Mouse (Mus musculus) neural tube, embryonic 14.5 days (tissue): ENCODE data around the gene Rps27a. TPM values are rescaled to one million over a fixed set of nuclear protein-coding genes. Genes with fewer than 3 reads are reported as not detected.
A peak's percentile ranks its signal among the peaks of the same experiment; 100 is the strongest.

Experiments used
- ATAC-seq: fragments of 200-750 bp; cut with Nextera tagmentation; 2 replicates; pipeline ENCODE4 v1.8.0; 2017; ENCODE audit warnings: low read depth, mild to moderate bottlenecking, moderate TSS enrichment, moderate library complexity
- H3K27ac ChIP-seq: fragments of 300-500 bp; sonication (generic); 2 replicates; pipeline ENCODE4 v1.5.1; 2014; ENCODE audit warnings: low read depth, mild to moderate bottlenecking, control low read depth, low read length, moderate library complexity, mixed read lengths
- H3K27me3 ChIP-seq: fragments of 300-500 bp; sonication (generic); 2 replicates; pipeline ENCODE4 v1.6.1; 2014; ENCODE audit warnings: low read length; ENCODE audit not compliant: control insufficient read depth, insufficient read depth
- H3K36me3 ChIP-seq: fragments of 300-500 bp; sonication (generic); 2 replicates; pipeline ENCODE4 v1.6.1; 2014; ENCODE audit warnings: low read length, mixed read lengths; ENCODE audit not compliant: control insufficient read depth, insufficient read depth
- H3K4me1 ChIP-seq: fragments of 300-500 bp; sonication (generic); 2 replicates; pipeline ENCODE4 v1.6.1; 2014; ENCODE audit warnings: low read length; ENCODE audit not compliant: control insufficient read depth, insufficient read depth
- H3K4me2 ChIP-seq: fragments of 300-500 bp; sonication (generic); 2 replicates; pipeline ENCODE4 v1.6.1; 2014; ENCODE audit warnings: mild to moderate bottlenecking, low read depth, low read length, control low read depth
- H3K4me3 ChIP-seq: fragments of 300-500 bp; sonication (generic); 2 replicates; pipeline ENCODE4 v1.5.1; 2014; ENCODE audit warnings: low read depth, low read length, control low read depth, mixed read lengths
- H3K9ac ChIP-seq: fragments of 300-500 bp; sonication (generic); replicated peaks from 2 replicates; pipeline ENCODE4 v1.6.1; 2014; ENCODE audit warnings: low read depth, mild to moderate bottlenecking, control low read depth, low read length, mixed read lengths
- H3K9me3 ChIP-seq: fragments of 300-500 bp; sonication (generic); 2 replicates; pipeline ENCODE4 v1.6.1; 2016; ENCODE audit warnings: low read length; ENCODE audit not compliant: control insufficient read depth
- WGBS: fragments of 180-500 bp; shearing (Covaris S2); extraction: QIAGEN DNeasy Blood & Tissue Kit; methylation state at CpG from one replicate; pipeline ENCODE4 v1.1.7; 2014; 5-methylcytosine and 5-hydroxymethylcytosine counted together
- polyA plus RNA-seq: library from polyadenylated mRNA; unstranded; fragments of >200 nt; fragmentation: Nextera tagmentation; extraction: Ambion mirVana; gene quantifications from 2 replicates; pipeline ENCODE4 v1.2.1, GENCODE M21; 2014

The Rps27a gene
- polyA plus RNA-seq: 605 and 689 TPM in 2 replicates

- peak within 1 kb of the TSS; percentile 80 for H3K9ac ChIP-seq
- peak within 1 kb of the TSS; percentile 79 for H3K27ac ChIP-seq
- H3K27me3 ChIP-seq: no peaks in the 10 kb centered on the region
- peaks cover 19% of the 10 kb centered on the region for H3K36me3 ChIP-seq
- no peaks in the 10 kb centered on the region for H3K9me3 ChIP-seq
- under 1% methylated on average over 46 of the region's 46 CpGs for WGBS
- H3K4me2 ChIP-seq: peak within 1 kb of the TSS; percentile 67
- H3K4me3 ChIP-seq: peak within 1 kb of the TSS; percentile 63
- peak; percentile 98 for ATAC-seq
- H3K4me1 ChIP-seq: peaks cover 8% of the 10 kb centered on the region; the same call in 1 of the 2 replicates
These were observed at the start of gene Rps27a, which contains the start of gene Clhc1 for GRCm38 (mm10) chr11:29547752-29548503. TSS of gene Rps27a (minus strand) at chr11:29548109. TSS of gene Clhc1 (plus strand) at chr11:29547950.

- H3K4me3 ChIP-seq: no peak overlapping the region
- no peak for ATAC-seq
- no peak overlapping the region for H3K4me2 ChIP-seq
- H3K9ac ChIP-seq: no peak overlapping the region
- H3K27ac ChIP-seq: no peak overlapping the region
- no peaks in the 10 kb centered on the region for H3K9me3 ChIP-seq
- no peaks in the 10 kb centered on the region for H3K36me3 ChIP-seq
- H3K27me3 ChIP-seq: no peaks in the 10 kb centered on the region
- no peaks in the 10 kb centered on the region for H3K4me1 ChIP-seq
These were observed 49.2 kb upstream of the Rps27a start for GRCm38 (mm10) chr11:29597159-29597558.

- ATAC-seq: no peak
- H3K27ac ChIP-seq: no peak overlapping the region
- no peaks in the 10 kb centered on the region for H3K4me1 ChIP-seq
- H3K9me3 ChIP-seq: no peaks in the 10 kb centered on the region
- no peaks in the 10 kb centered on the region for H3K27me3 ChIP-seq
- H3K4me3 ChIP-seq: no peak overlapping the region
- H3K36me3 ChIP-seq: no peaks in the 10 kb centered on the region
- no peak overlapping the region for H3K9ac ChIP-seq
- no peak overlapping the region for H3K4me2 ChIP-seq
These were observed 47.3 kb upstream of the Rps27a start for GRCm38 (mm10) chr11:29595217-29595616.

- Histone ChIP-seq H3K9me3 (no peaks in the 10 kb centered on the region), H3K4me3 (no peak overlapping the region), H3K4me1 (no peaks in the 10 kb centered on the region), H3K9ac (no peak overlapping the region), H3K36me3 (no peaks in the 10 kb centered on the region), H3K27me3 (no peaks in the 10 kb centered on the region), H3K4me2 (no peak overlapping the region), H3K27ac (no peak overlapping the region)
- no peak for ATAC-seq
These were observed 31.7 kb upstream of the Rps27a start for GRCm38 (mm10) chr11:29579610-29580009.

GRCm38 (mm10) chr11:29572656-29573055, 24.7 kb upstream of the Rps27a start:
- Histone ChIP-seq H3K27me3 (no peaks in the 10 kb centered on the region), H3K4me1 (no peaks in the 10 kb centered on the region), H3K4me2 (no peak overlapping the region), H3K36me3 (no peaks in the 10 kb centered on the region), H3K4me3 (no peak overlapping the region), H3K9me3 (no peaks in the 10 kb centered on the region), H3K9ac (no peak overlapping the region), H3K27ac (no peak overlapping the region)
- 74% methylated on average over 2 of the region's 2 CpGs for WGBS
- no peak for ATAC-seq

GRCm38 (mm10) chr11:29571536-29571935, 23.6 kb upstream of the Rps27a start:
- H3K4me2 ChIP-seq: no peak overlapping the region
- ATAC-seq: no peak
- 84% methylated on average over 3 of the region's 3 CpGs for WGBS

GRCm38 (mm10) chr11:29563406-29563805, 15.5 kb upstream of the Rps27a start:
- no peaks in the 10 kb centered on the region for H3K27me3 ChIP-seq
- no peak overlapping the region for H3K4me3 ChIP-seq
- H3K27ac ChIP-seq: no peak overlapping the region
- H3K9me3 ChIP-seq: no peaks in the 10 kb centered on the region
- H3K4me1 ChIP-seq: no peaks in the 10 kb centered on the region
- WGBS: 92% methylated on average over 2 of the region's 2 CpGs
- H3K4me2 ChIP-seq: no peak overlapping the region
- ATAC-seq: no peak
- H3K9ac ChIP-seq: no peak overlapping the region
- H3K36me3 ChIP-seq: no peaks in the 10 kb centered on the region

More at GRCm38 (mm10) chr11:29571536-29571935, 23.6 kb upstream of the Rps27a start:
- no peak overlapping the region for H3K4me3 ChIP-seq
- H3K9me3 ChIP-seq: no peaks in the 10 kb centered on the region
- no peaks in the 10 kb centered on the region for H3K36me3 ChIP-seq
- H3K9ac ChIP-seq: no peak overlapping the region
- no peak overlapping the region for H3K27ac ChIP-seq
- no peaks in the 10 kb centered on the region for H3K4me1 ChIP-seq
- no peaks in the 10 kb centered on the region for H3K27me3 ChIP-seq

- ATAC-seq: no peak
- no peak overlapping the region for H3K4me3 ChIP-seq
- WGBS: 88% methylated on average over 3 of the region's 3 CpGs
- H3K4me2 ChIP-seq: no peak overlapping the region
- no peaks in the 10 kb centered on the region for H3K36me3 ChIP-seq
- no peaks in the 10 kb centered on the region for H3K27me3 ChIP-seq
- no peak overlapping the region for H3K9ac ChIP-seq
- no peaks in the 10 kb centered on the region for H3K9me3 ChIP-seq
- H3K27ac ChIP-seq: no peak overlapping the region
- H3K4me1 ChIP-seq: no peaks in the 10 kb centered on the region
These were observed 13.1 kb upstream of the Rps27a start for GRCm38 (mm10) chr11:29560990-29561389.

- ATAC-seq: no peak
- Histone ChIP-seq H3K36me3 (no peaks in the 10 kb centered on the region), H3K9me3 (no peaks in the 10 kb centered on the region), H3K27me3 (no peaks in the 10 kb centered on the region), H3K4me3 (no peak overlapping the region), H3K4me2 (no peak overlapping the region), H3K4me1 (no peaks in the 10 kb centered on the region), H3K27ac (no peak overlapping the region), H3K9ac (no peak overlapping the region)
- WGBS: 91% methylated on average over 9 of the region's 9 CpGs
These were observed 12.5 kb upstream of the Rps27a start for GRCm38 (mm10) chr11:29560452-29560851.
